Comparison of ENCODE assay signal across 20 mouse cellular contexts in genomic region chr5:57128478-57128877, GRCm38 (mm10).
A peak's percentile ranks its signal among the peaks of the same experiment; 100 is the strongest.
DNase-seq lines count a peak whose midpoint lies in the region; ATAC-seq and TF ChIP-seq lines count a peak whose summit lies in the region.
"Had no signal": no experiment of that assay in that cellular context is flagged by ENCODE, and none has a peak within 500 bp of the region (broad histone marks: within the 10 kb centered on the region; RNA-seq: fewer than 3 reads in every experiment).

No protein-coding gene starts in this region.

- DNase-seq in embryonic facial prominence, embryonic 14.5 days (ENCODE audit: low spot score), result peak; percentile 0
- no peak for DNase-seq in embryonic facial prominence, embryonic 10.5 days (ENCODE audit: low spot score)
- DNase-seq in kidney, postnatal 0 days (ENCODE audit: low spot score), result peak; percentile 12
- DNase-seq in A20 (ENCODE audit: low read depth, low spot score), result peak; percentile 42
- DNase-seq in brain, embryonic 14.5 days (ENCODE audit: low read depth), result peak; percentile 2
- no peak for DNase-seq in lung, postnatal 25 days (ENCODE audit: low spot score)
- DNase-seq in gastrocnemius, adult 18-20 months (ENCODE audit: low spot score), result no peak
- DNase-seq: adrenal gland, postnatal 36 days; cerebellum, adult 9-11 months; kidney, postnatal 4 days; lung, postnatal 36 days; right cerebral cortex, postnatal 4 days; thymus, postnatal 14 days had no signal

- no peak overlapping the region for H3K27ac ChIP-seq in embryonic facial prominence, embryonic 14.5 days (replicated peaks; ENCODE audit: low read depth, low read length)
- no peak overlapping the region for H3K27ac ChIP-seq in embryonic facial prominence, embryonic 10.5 days (replicated peaks)
- H3K27ac ChIP-seq in kidney, postnatal 0 days, result no peak overlapping the region
- H3K27ac ChIP-seq in kidney, embryonic 14.5 days (ENCODE audit: low read depth, low read length), result no peak overlapping the region
- H3K27ac ChIP-seq: heart, embryonic 13.5 days; hindbrain, embryonic 10.5 days; limb, embryonic 12.5 days; liver, embryonic 15.5 days; midbrain, embryonic 15.5 days had no signal

- H3K9me3 ChIP-seq in embryonic facial prominence, embryonic 14.5 days (ENCODE audit: control insufficient read depth, low read length), result no peaks in the 10 kb centered on the region
- no peaks in the 10 kb centered on the region for H3K9me3 ChIP-seq in embryonic facial prominence, embryonic 10.5 days
- H3K9me3 ChIP-seq in kidney, postnatal 0 days (replicated peaks; ENCODE audit: low read length), result no peaks in the 10 kb centered on the region
- H3K9me3 ChIP-seq in kidney, embryonic 14.5 days (ENCODE audit: control insufficient read depth, low read length), result no peaks in the 10 kb centered on the region
- H3K9me3 ChIP-seq: G1E; heart, embryonic 13.5 days; hindbrain, embryonic 10.5 days; limb, embryonic 12.5 days; liver, embryonic 15.5 days; midbrain, embryonic 15.5 days had no signal

- no peak overlapping the region for H3K4me3 ChIP-seq in embryonic facial prominence, embryonic 14.5 days (ENCODE audit: low read depth, low read length)
- no peak overlapping the region for H3K4me3 ChIP-seq in embryonic facial prominence, embryonic 10.5 days
- no peak overlapping the region for H3K4me3 ChIP-seq in kidney, postnatal 0 days (replicated peaks; ENCODE audit: low read depth, low read length)
- no peak overlapping the region for H3K4me3 ChIP-seq in kidney, embryonic 14.5 days (ENCODE audit: low read length)
- H3K4me3 ChIP-seq: heart, embryonic 13.5 days; hindbrain, embryonic 10.5 days; limb, embryonic 12.5 days; liver, embryonic 15.5 days; midbrain, embryonic 15.5 days had no signal

- peak; percentile 54 for TF ChIP-seq CTCF in kidney, postnatal 0 days (IDR thresholded peaks at IDR 0.05; ENCODE audit: low read depth)
- TF ChIP-seq CTCF in brain, embryonic 14.5 days (IDR thresholded peaks at IDR 0.05; ENCODE audit: borderline replicate concordance, extremely low read depth, insufficient read depth, insufficient read length), result 0 out of 2 replicates have a peak, but pooled peaks have one; percentile 1

- 59% methylated on average over 1 of the region's 1 CpGs for WGBS in embryonic facial prominence, embryonic 14.5 days
- WGBS in embryonic facial prominence, embryonic 10.5 days, result 62% methylated on average over 1 of the region's 1 CpGs
- WGBS in kidney, postnatal 0 days, result 61% methylated on average over 1 of the region's 1 CpGs
- 75% methylated on average over 1 of the region's 1 CpGs for WGBS in kidney, embryonic 14.5 days

- H3K4me1 ChIP-seq in embryonic facial prominence, embryonic 14.5 days (ENCODE audit: control insufficient read depth, insufficient read depth, low read length), result no peaks in the 10 kb centered on the region
- H3K4me1 ChIP-seq in embryonic facial prominence, embryonic 10.5 days, result no peaks in the 10 kb centered on the region
- H3K4me1 ChIP-seq in kidney, postnatal 0 days (replicated peaks; ENCODE audit: insufficient read depth, low read length), result no peaks in the 10 kb centered on the region
- H3K4me1 ChIP-seq in kidney, embryonic 14.5 days (ENCODE audit: control insufficient read depth, insufficient read depth, low read length), result no peaks in the 10 kb centered on the region
- H3K4me1 ChIP-seq: heart, embryonic 13.5 days; hindbrain, embryonic 10.5 days; limb, embryonic 12.5 days; liver, embryonic 15.5 days; midbrain, embryonic 15.5 days had no signal

- no peak overlapping the region for H3K9ac ChIP-seq in embryonic facial prominence, embryonic 14.5 days (ENCODE audit: low read depth, low read length)
- no peak overlapping the region for H3K9ac ChIP-seq in kidney, postnatal 0 days (ENCODE audit: low read depth, low read length)
- H3K9ac ChIP-seq in kidney, embryonic 14.5 days (ENCODE audit: low read depth, low read length), result no peak overlapping the region
- H3K9ac ChIP-seq: heart, embryonic 13.5 days; limb, embryonic 12.5 days; liver, embryonic 15.5 days; midbrain, embryonic 15.5 days had no signal

- no peaks in the 10 kb centered on the region for H3K36me3 ChIP-seq in embryonic facial prominence, embryonic 14.5 days (ENCODE audit: control insufficient read depth, insufficient read depth, low read length)
- no peaks in the 10 kb centered on the region for H3K36me3 ChIP-seq in embryonic facial prominence, embryonic 10.5 days (replicated peaks)
- H3K36me3 ChIP-seq in kidney, postnatal 0 days (ENCODE audit: insufficient read depth, low read length), result no peaks in the 10 kb centered on the region
- H3K36me3 ChIP-seq in kidney, embryonic 14.5 days (ENCODE audit: control insufficient read depth, insufficient read depth, low read length), result no peaks in the 10 kb centered on the region
- H3K36me3 ChIP-seq: G1E; heart, embryonic 13.5 days; hindbrain, embryonic 10.5 days; limb, embryonic 12.5 days; liver, embryonic 15.5 days; midbrain, embryonic 15.5 days had no signal

- no peak for ATAC-seq in embryonic facial prominence, embryonic 14.5 days (ENCODE audit: low read depth)
- ATAC-seq in kidney, postnatal 0 days (replicated peaks; ENCODE audit: low FRiP score, low read depth), result no peak
- ATAC-seq in kidney, embryonic 14.5 days (ENCODE audit: low FRiP score, low TSS enrichment), result no peak
- ATAC-seq: midbrain, embryonic 15.5 days had no signal

- H3K27me3 ChIP-seq in embryonic facial prominence, embryonic 14.5 days (replicated peaks; ENCODE audit: control insufficient read depth, insufficient read depth, low read length), result no peaks in the 10 kb centered on the region
- H3K27me3 ChIP-seq in embryonic facial prominence, embryonic 10.5 days (replicated peaks; ENCODE audit: low read depth, poor library complexity, severe bottlenecking), result no peaks in the 10 kb centered on the region
- no peaks in the 10 kb centered on the region for H3K27me3 ChIP-seq in kidney, postnatal 0 days (ENCODE audit: insufficient read depth, low read length)
- no peaks in the 10 kb centered on the region for H3K27me3 ChIP-seq in kidney, embryonic 14.5 days (ENCODE audit: control insufficient read depth, insufficient read depth, low read length)
- H3K27me3 ChIP-seq: heart, embryonic 13.5 days; limb, embryonic 12.5 days; liver, embryonic 15.5 days; midbrain, embryonic 15.5 days had no signal

- H3K4me2 ChIP-seq in embryonic facial prominence, embryonic 14.5 days (ENCODE audit: low read depth, low read length), result no peak overlapping the region
- H3K4me2 ChIP-seq in kidney, postnatal 0 days (ENCODE audit: low read length), result no peak overlapping the region
- H3K4me2 ChIP-seq in kidney, embryonic 14.5 days (replicated peaks; ENCODE audit: low read depth, low read length), result no peak overlapping the region
- H3K4me2 ChIP-seq: heart, embryonic 13.5 days; limb, embryonic 12.5 days; liver, embryonic 15.5 days; midbrain, embryonic 15.5 days had no signal

- no peak for TF ChIP-seq POLR2A in brain, embryonic 14.5 days (IDR thresholded peaks at IDR 0.05; ENCODE audit: borderline replicate concordance, extremely low read depth, insufficient read depth, insufficient read length, poor library complexity, severe bottlenecking)

Comparison
In these comparisons a context has a peak if more than half of its experiments do, and no peak if none do; other contexts are left out.
1. DNase-seq: peak in embryonic facial prominence, embryonic 14.5 days (single experiment), kidney, postnatal 0 days (single experiment), A20 (single experiment) and brain, embryonic 14.5 days (single experiment); none in embryonic facial prominence, embryonic 10.5 days (single experiment), lung, postnatal 25 days (single experiment) and gastrocnemius, adult 18-20 months (single experiment).